Mouse (Mus musculus) large intestine, adult 2 months (tissue): ENCODE data around the gene Ptprm. TPM values are rescaled to one million over a fixed set of nuclear protein-coding genes. Genes with fewer than 3 reads are reported as not detected.

Experiments
- DNase-seq: peaks from one replicate; pipeline ENCODE4 v3.0.0-alpha.2; 2012; ENCODE audit warnings: low read depth, low spot score
- WGBS: fragments of 180-500 bp; shearing (Covaris S2); methylation state at CpG from one replicate; pipeline ENCODE4 v1.1.7; 2018; 5-methylcytosine and 5-hydroxymethylcytosine counted together
- polyA plus RNA-seq: library from polyadenylated mRNA; depleted of rRNA; stranded (reverse); fragments of >200 nt; gene quantifications from 2 replicates; pipeline ENCODE4 v1.2.3, GENCODE M21; 2012

Gene Ptprm
- polyA plus RNA-seq, 1 experiment = 2.6 TPM

GRCm38 (mm10) chr17:66720992-66721351 lies 633.3 kb downstream of the Ptprm start:
- DNase-seq = no peak
- WGBS = 72% methylated on average over 9 of the region's 9 CpGs

DNA sequence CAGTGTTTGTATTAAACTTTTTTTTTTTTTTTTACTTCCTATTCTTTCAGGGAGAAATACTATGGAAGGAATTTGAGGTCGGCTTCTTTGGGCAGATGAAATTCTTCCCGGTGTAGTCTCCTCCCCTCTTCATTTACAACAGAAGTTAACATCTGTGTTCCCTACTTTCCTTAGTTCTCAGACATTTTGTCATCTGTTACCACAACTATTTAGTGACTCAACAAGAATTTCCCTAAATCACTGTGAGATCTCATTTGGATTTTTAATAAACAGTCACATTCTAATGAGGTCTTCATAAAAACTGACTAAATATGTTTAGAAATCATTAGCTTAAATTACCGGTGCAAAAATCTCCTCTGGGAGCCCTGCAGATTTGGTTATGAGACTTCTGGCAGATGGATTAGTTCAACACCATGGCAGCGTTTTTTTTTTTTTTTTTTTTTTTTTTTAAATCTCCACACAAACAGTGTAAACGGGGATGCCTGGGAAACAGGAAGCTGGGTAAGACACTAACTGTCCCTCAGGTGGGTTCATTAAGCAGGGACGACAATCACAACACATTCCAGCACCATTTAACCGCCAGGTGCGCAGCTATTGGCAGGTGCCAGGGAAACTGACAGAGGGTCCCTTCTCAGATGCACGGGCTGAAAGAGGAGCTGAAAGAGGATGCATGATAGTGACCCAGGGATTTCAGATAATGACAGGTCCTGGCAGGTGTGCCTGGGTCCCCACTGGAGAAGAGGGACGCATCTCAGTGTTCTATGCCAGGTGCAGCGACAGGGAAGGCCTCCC lies 633.9 kb downstream of the Ptprm start:
- 64% methylated on average over 11 of the region's 11 CpGs for WGBS
- no peak for DNase-seq

GRCm38 (mm10) chr17:66712456-66713205 lies 641.6 kb downstream of the Ptprm start:
- no peak for DNase-seq
- WGBS = 86% methylated on average over 9 of the region's 9 CpGs

GRCm38 (mm10) chr17:66711221-66712016 lies 642.8 kb downstream of the Ptprm start:
- WGBS = 27% methylated on average over 6 of the region's 6 CpGs
- no peak for DNase-seq

DNA sequence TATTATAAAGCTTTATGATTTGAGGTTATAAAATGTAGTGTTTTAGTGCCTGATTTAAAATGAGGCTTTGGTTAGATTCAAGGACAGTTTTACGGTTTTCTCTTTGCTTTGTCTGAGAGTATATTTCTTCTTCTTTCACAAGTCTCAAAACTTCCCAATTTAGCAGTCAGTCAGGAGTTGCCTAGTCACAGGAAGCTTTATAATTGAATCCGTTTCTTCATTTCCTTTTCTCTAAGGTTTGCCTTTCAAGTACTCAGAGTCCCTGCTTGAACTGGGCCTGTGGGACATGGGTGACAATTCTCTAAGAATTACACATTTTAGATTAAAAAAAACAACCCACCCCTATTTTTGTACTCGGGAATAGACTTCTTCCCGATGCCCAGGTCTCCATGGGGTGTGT lies 643.7 kb downstream of the Ptprm start:
- 20% methylated on average over 4 of the region's 4 CpGs for WGBS
- DNase-seq = no peak

- DNase-seq = no peak
Observed at GRCm38 (mm10) chr17:66708748-66709147, 645.5 kb downstream of the Ptprm start.

GRCm38 (mm10) chr17:66707684-66708083 lies 646.6 kb downstream of the Ptprm start:
- 37% methylated on average over 8 of the region's 8 CpGs for WGBS
- DNase-seq = no peak

More at GRCm38 (mm10) chr17:66708748-66709147, 645.5 kb downstream of the Ptprm start:
- WGBS = 44% methylated on average over 4 of the region's 4 CpGs

DNA sequence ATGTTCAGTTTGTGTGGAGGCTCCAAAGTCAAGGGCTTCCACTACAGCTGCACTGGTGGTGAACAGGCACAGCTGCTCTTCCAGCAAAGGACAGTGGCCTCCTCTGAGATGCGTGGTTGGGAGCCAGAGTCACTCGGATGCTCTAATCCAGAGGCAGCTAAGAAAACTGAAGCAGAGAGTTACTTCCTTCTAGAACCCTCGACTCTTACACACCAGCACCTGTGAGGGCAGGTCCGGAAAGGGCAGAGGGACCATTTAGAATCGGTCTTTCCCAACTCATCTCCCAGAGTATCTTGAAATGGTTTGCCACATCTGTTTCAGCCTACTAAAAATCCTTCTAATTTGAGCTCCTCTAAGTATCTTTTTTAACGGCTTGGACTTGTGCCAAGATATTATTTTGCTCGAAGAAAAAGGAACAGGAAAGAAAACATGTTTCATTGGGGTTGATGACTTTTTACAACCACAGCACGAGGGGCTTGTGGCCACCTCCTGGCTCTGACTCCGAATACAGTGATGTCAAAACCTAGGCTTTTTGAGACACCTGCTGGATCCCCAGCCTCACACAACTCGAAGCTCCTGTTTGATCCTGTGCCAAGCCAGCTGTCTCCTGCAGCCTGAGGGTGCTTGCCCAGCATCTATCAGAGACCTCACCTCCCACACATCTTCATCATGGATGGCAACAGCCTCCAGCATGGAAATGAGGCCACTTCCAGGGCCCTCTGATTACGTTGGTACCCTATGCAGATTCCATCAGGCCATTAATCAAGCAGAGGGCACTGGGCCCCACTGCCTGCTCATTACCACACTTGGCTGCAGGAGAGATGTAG lies 652.7 kb downstream of the Ptprm start:
- DNase-seq = no peak
- WGBS = 39% methylated on average over 11 of the region's 11 CpGs

- no peak for DNase-seq
- WGBS = 85% methylated on average over 5 of the region's 5 CpGs
Observed at GRCm38 (mm10) chr17:66699896-66700295, 654.4 kb downstream of the Ptprm start.

GRCm38 (mm10) chr17:66697650-66698049 lies 656.6 kb downstream of the Ptprm start:
- 90% methylated on average over 12 of the region's 12 CpGs for WGBS
- DNase-seq = no peak

DNA sequence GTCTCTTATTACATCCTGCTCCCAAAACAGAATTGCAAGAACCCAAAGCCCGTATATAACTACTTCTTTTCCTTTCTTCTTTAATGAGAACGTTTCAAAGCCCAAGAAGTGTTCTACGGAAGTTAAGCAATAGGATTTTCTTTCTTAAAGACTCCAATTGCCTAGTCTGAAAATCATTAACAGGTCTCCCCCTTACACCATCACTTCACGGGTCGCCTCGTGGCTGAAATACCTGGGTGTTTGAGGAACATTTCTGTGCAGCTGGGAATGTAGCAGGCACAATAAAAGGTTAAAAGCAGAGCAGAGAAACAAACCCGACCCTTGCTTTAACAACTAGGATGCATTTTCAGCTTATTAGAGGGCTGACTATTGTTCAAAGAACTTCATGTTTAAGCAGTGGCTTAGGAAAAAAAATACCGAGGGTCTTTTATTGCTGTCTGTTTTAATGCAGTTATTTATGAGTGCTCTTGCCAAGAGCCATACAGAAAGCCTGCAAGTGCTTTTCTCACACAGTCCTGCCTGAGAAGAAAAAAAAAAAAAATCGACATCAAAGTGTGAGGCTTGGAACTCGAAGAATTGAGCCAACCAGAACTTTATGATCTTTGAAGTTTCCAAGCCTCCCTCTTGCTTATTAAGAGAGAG lies 657.6 kb downstream of the Ptprm start:
- 27% methylated on average over 10 of the region's 10 CpGs for WGBS
- no peak for DNase-seq

- no peak for DNase-seq
- WGBS = 54% methylated on average over 4 of the region's 4 CpGs
Observed at GRCm38 (mm10) chr17:66694326-66694725, 659.9 kb downstream of the Ptprm start.

GRCm38 (mm10) chr17:66693676-66694304 lies 660.5 kb downstream of the Ptprm start:
- no peak for DNase-seq
- 82% methylated on average over 21 of the region's 21 CpGs for WGBS

DNA sequence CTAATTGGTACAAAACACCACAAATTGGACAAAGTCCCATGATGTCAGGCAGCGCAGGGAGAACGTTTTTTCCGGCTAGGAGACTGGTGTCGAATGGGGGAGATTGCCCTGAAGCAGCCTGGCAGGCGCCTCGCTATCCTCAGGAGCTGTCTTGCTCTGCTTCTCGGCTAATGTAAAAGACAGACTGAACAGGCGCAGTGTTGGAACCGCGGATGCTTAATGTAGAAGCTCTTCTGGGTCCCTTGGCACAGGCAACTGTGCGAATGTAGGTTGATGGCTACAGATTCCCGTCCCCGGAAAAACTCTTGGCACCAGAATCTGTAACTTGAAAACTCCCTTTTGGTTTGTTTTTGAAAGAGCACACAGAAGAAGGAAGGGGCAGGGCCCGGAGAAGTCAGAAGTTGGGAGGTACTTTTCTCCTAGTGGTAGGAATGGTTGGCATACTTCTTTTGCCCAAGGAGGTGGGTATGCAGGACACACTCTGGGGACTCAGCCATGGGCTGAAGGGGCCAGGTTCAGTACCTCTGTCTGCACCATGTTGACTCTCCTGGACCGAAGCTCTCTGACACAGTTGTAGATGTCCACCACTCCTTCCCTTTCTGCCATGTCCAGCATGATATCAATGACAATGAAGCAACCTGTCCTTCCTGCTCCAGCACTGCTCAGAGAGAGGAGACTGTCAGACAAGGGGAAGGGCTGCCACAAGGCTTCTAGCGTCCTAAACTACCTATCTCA lies 661.1 kb downstream of the Ptprm start:
- no peak for DNase-seq
- 94% methylated on average over 16 of the region's 16 CpGs for WGBS

DNA sequence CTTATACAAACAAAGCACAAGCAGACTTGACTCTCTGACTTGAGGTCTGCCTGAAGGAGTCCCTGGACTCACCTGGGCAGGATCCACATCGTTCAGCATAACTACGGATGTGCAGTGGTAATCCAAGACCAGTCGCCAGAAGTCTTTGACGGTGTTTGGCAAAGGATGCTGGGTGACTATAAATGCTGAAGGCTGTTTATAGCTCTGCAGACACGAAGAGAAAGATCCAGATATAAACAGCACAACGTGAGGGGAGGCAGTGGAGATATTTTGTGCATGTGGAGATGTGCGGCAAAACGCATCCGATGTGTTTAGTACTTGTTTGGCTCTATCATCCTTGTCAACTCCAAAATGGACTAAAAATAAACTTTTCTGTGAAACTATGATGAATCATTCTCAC lies 666.1 kb downstream of the Ptprm start:
- WGBS = 73% methylated on average over 9 of the region's 9 CpGs

DNA sequence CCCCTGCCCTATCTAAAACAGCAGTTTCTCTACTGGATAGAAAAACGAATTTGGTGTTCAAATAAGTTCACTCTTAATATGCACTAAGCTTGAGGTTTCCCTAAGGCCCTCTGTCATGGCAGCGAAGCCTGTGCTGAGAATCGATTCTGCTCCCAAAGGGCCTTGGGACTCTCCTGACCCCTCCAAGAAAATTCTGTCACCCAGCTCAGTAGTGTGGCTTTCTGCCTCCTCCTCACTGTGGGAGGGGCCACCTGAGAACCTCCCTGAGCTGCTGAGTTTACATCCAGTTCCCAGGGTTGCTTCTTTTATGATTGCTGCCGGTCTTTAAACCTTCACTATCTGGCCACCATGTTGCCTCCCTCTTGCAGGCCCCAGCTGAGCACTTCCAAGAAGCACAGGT lies 666.7 kb downstream of the Ptprm start:
- no peak for DNase-seq
- 73% methylated on average over 4 of the region's 4 CpGs for WGBS

More for the DNA sequence above, 666.1 kb downstream of the Ptprm start:
- DNase-seq = no peak

- 88% methylated on average over 25 of the region's 25 CpGs for WGBS
Observed at GRCm38 (mm10) chr17:66686701-66687489, 667.4 kb downstream of the Ptprm start.

More at GRCm38 (mm10) chr17:66686701-66687489, 667.4 kb downstream of the Ptprm start:
- no peak for DNase-seq
